Mouse (Mus musculus) splenic B cell, adult 2 months (primary cell): ENCODE data around the gene Nmrk2.
"Not testable (repeated sequence)": the region's sequence is repeated elsewhere in the genome, so short reads cannot be mapped to it uniquely, and the experiment has no call there.

Source experiments
- DNase-seq: peaks from one replicate; pipeline ENCODE4 v3.0.0-alpha.2; 2011; ENCODE audit warnings: low read depth, low spot score
- H3K27me3 ChIP-seq: 2 replicates; pipeline ENCODE4 v1.6.1; 2012; ENCODE audit warnings: mild to moderate bottlenecking, low read length, moderate library complexity, mixed read lengths; ENCODE audit not compliant: control insufficient read depth, poor library complexity, insufficient read depth, severe bottlenecking
- H3K36me3 ChIP-seq: 2 replicates; pipeline ENCODE4 v1.6.1; 2012; ENCODE audit warnings: mild to moderate bottlenecking, low read length, moderate library complexity, mixed read lengths; ENCODE audit not compliant: control insufficient read depth, poor library complexity, insufficient read depth, severe bottlenecking

The Nmrk2 gene

DNA sequence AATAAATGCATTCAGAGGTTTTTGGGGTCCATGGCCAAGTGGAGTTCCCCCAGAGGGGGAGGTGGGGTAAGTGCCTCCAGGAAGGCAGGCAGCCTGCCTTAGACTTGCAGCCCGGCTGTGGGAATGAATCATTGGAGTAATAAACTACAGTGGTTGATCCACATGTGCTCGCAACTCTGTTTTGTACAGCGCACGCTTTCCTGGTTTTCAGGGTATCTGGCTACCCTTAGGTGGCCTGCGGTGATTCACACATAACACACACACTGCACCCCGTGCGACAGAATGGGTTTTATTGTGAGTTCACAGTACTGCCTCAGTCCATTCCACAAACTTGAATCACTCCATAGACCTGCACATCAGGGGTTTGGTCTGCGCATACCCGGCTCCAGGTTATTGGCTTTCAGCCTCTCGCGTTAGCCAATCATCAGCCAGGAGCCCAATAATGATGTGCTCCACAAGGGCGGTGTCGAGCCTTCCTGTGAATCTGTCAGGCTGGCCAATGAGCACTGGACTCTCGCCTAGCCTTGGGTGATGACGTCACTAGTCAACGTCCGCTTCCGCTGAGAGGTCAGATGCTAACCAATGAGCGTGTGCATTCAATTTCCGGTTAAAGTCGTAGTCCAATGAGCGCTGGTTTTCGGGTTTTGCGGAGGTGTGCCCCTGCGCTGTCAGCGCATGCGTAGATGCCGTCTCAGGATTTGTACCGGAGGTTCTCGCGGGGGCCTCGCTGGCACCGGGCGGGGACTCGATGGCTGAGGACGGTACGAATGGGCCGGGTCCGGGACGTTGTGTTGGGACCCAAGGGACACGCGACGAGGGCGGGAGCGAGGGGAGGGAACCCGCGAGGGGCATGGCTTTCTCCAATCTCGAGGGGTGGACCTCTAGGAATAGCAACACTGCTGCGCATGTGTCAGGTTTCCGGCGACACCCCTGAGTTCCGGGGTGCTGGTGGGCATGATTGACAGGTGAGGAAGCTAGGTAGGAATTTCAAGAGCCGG is 19.2 kb downstream of the Nmrk2 start, which contains the start of gene Dapk3:
Gene Dapk3 (plus strand): TSS at position 670 of the 998 bp plus-strand sequence.
- Histone ChIP-seq H3K27me3 (no peaks in the 10 kb centered on the region), H3K36me3 (peaks cover 36% of the 10 kb centered on the region)
- DNase-seq = peak; percentile 99

DNA sequence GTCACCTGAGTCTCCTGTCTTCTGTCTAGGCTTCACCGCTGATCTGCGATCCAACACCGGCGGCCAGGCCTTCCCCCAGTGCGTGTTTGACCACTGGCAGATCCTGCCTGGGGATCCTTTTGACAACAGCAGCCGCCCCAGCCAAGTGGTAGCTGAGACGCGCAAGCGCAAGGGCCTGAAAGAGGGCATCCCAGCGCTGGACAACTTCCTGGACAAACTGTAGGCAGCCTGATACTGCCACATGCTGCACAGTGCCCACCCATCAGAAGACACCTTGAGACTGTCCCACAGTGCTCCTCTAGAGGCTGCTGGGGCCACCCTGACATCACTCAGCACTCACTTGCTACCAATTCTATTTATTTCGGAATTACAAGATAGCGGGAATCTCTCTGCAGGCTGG is 20.0 kb downstream of the Nmrk2 start:
- not testable (repeated sequence) for DNase-seq, H3K27me3 ChIP-seq
- peaks cover 38% of the 10 kb centered on the region for H3K36me3 ChIP-seq

DNA sequence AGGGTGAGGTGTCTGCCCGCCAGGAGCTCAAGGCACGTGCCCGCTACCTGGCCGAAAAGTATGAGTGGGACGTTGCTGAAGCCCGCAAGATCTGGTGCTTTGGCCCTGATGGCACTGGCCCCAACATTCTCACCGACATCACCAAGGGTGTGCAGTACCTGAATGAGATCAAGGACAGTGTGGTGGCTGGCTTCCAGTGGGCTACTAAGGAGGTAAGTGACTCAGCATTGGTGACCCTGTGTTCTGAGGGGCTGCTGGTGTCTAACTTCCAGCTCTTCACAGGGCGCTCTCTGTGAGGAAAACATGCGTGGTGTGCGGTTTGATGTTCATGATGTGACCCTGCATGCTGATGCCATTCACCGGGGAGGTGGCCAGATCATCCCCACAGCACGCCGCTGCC is 20.9 kb downstream of the Nmrk2 start:
- H3K27me3 ChIP-seq = no peaks in the 10 kb centered on the region
- H3K36me3 ChIP-seq = peaks cover 38% of the 10 kb centered on the region
- no peak for DNase-seq

DNA sequence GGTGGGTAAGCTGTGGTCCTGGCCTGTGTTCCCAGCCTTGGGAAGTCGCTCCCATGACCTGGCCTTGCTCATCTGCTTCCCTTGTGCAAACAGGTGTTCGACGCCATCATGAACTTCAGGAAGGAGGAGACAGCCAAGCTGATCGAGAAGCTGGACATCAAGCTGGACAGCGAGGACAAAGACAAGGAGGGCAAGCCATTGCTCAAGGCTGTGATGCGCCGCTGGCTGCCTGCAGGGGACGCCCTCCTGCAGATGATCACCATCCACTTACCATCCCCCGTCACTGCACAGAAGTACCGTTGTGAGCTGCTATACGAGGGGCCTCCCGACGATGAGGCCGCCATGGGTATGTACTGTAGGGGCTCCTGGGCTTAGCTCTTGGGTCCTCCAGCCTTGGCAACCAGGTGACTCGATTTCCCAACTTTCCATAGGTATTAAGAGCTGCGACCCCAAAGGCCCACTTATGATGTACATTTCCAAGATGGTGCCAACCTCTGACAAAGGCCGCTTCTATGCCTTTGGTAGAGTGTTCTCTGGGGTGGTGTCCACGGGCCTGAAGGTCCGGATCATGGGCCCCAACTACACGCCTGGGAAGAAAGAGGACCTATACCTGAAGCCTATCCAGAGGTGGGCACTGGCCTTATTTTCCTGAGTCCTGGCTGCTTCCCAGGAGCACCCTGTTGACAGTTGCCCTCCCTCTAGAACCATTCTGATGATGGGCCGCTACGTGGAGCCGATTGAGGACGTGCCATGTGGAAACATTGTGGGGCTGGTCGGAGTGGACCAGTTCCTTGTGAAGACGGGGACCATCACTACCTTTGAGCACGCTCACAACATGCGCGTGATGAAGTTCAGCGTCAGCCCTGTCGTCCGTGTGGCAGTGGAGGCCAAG is 22.2 kb downstream of the Nmrk2 start:
- Histone ChIP-seq H3K36me3 (peaks cover 37% of the 10 kb centered on the region), H3K27me3 (no peaks in the 10 kb centered on the region)
- peak; percentile 28 for DNase-seq

DNA sequence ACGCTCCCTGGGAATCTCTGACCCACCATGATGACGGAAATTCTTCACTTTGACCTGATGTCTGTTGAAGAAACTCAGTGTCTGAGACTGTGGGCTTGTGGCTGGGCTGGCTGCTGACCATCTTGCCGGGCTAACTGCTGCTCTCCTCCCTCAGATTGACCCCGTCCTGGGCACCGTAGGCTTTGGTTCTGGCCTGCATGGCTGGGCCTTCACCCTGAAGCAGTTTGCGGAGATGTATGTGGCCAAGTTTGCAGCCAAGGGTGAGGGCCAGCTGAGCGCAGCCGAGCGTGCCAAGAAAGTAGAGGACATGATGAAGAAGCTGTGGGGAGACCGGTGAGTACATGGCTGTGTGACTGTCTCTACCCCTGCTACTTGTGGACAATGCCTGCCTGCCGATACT is 22.9 kb downstream of the Nmrk2 start:
- DNase-seq = no peak
- H3K27me3 ChIP-seq = no peaks in the 10 kb centered on the region
- H3K36me3 ChIP-seq = peaks cover 36% of the 10 kb centered on the region

DNA sequence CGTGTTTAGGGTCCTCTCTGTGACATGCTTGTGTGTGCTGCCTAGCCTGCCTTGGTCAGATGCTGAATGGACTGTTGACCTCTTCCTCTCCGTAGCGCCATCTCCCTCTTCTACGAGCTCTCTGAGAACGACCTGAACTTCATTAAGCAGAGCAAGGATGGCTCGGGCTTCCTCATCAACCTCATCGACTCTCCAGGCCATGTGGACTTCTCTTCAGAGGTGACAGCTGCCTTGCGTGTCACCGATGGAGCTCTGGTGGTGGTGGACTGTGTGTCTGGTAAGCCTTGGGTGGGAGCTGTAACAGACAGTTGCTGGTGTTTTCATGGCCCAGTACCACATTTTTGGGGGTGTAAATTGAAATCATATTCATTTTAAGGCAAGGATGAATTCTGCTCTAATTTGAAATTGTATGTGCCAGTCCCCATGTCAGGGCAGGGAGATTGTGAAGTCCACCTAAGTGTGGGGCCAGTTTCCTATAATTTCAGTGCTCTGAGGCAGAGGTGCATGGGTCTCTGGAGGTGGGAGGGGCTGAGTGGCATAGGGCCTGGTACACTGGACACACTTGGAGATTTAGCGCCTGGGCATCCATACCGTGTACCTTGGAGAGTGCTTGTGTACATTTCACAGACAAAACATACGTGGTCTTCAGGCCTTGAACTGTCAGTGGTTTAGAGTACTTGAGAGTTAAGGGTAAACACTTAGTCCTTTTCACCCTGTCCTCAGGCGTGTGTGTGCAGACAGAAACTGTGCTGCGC is 23.7 kb downstream of the Nmrk2 start:
- Histone ChIP-seq H3K27me3 (no peaks in the 10 kb centered on the region), H3K36me3 (peaks cover 36% of the 10 kb centered on the region)
- DNase-seq = no peak

DNA sequence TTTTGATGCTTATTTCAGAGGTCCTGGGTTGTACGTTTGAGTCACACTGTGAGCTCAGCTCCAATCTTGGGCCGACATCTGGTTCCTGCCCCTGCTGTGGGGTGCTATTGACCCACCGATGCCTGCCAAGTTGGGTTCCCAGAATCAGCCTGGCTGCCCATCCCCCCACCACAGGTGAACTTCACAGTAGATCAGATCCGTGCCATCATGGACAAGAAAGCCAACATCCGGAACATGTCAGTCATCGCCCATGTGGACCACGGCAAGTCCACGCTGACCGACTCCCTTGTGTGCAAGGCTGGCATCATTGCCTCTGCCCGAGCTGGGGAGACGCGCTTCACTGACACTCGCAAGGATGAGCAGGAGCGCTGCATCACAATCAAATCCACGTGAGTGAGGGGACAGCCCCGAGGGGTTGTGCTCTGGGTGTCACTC is 24.3 kb downstream of the Nmrk2 start:
- Histone ChIP-seq H3K27me3 (no peaks in the 10 kb centered on the region), H3K36me3 (peaks cover 36% of the 10 kb centered on the region)
- peak; percentile 57 for DNase-seq

DNA sequence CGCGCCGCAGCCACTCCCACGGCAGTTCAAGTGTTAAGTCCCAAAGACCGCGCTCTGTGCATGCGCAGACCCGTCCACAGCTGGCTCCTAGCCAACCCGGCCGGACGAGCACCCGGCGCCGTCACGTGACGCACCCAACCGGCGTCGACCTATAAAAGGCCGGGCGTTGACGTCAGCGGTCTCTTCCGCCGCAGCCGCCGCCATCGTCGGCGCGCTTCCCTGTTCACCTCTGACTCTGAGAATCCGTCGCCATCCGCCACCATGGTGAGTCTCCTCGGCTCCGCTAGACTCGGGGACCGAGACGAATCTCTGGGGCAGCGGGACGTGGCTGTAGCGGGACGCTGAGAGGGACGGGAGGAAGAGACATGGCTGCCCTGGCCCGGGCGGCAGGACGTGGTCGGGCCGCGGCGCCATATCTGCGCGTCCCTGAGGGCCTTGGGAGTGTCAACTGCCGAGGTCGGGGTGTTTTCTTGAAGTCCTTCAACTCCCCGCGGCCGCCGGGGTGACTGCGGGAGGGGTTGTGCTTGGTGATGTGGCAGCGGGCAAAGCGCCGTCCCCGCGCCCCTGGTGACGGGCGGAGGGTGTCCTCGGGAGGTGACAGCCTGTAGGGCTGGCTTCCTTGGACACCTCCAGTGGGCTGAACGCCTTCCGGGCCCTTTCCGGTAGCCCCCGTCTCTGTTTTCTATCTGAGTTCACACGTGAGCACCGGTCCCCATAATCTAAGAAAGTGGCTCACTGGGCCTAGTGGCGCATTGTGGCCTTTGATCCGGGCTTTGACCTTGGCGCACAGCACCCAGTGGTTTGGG is 25.2 kb downstream of the Nmrk2 start, which contains the start of gene Eef2:
Gene Eef2 (plus strand): TSS at position 166 of the 806 bp plus-strand sequence.
- Histone ChIP-seq H3K36me3 (peaks cover 35% of the 10 kb centered on the region), H3K27me3 (no peaks in the 10 kb centered on the region)
- DNase-seq = peak; percentile 99

DNA sequence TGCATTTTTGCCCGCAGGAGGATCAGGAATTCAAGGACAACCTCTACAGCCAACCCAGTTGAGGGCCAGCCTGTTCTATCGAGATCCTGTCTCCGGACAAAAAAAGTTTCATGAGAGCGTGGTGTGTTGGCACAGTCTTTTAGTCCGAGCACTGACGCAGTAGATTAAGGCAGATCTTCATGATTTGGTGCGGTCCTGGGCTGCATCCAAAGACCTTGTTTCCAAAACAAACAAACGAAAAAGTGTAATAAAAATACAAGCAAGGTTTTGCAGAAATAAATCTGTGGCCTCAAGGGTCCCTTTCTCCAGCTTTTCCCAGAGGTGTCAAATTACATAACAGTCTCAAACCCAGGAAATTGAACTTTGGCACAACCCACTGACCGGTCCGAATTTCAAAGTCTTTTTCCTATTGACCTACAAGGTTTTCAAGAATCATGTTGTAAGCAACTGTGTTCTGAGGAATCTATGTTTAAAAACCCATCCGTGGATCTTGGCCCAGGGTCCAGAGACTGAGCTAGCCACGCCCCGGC is 25.9 kb downstream of the Nmrk2 start:
- DNase-seq = no peak
- peaks cover 29% of the 10 kb centered on the region for H3K36me3 ChIP-seq
- no peaks in the 10 kb centered on the region for H3K27me3 ChIP-seq

DNA sequence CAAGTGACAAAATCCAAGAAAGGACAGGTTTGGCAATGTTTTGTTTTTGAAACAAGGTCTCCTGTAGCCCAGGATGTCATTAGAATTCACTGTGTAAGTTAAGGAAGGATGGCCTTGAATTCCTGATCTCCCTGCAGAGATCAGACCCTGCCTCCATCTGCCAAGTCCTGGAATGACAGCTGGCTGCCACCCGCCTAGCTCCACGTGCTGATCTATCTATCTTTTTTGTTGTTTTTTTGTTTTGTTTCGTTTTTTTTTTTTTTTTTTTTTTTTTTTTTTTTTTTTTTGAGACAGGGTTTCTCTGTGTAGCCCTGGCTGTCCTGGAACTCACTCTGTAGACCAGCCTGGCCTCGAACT is 26.5 kb downstream of the Nmrk2 start:
- H3K36me3 ChIP-seq = peaks cover 24% of the 10 kb centered on the region
- H3K27me3 ChIP-seq, DNase-seq: not testable (repeated sequence)

DNA sequence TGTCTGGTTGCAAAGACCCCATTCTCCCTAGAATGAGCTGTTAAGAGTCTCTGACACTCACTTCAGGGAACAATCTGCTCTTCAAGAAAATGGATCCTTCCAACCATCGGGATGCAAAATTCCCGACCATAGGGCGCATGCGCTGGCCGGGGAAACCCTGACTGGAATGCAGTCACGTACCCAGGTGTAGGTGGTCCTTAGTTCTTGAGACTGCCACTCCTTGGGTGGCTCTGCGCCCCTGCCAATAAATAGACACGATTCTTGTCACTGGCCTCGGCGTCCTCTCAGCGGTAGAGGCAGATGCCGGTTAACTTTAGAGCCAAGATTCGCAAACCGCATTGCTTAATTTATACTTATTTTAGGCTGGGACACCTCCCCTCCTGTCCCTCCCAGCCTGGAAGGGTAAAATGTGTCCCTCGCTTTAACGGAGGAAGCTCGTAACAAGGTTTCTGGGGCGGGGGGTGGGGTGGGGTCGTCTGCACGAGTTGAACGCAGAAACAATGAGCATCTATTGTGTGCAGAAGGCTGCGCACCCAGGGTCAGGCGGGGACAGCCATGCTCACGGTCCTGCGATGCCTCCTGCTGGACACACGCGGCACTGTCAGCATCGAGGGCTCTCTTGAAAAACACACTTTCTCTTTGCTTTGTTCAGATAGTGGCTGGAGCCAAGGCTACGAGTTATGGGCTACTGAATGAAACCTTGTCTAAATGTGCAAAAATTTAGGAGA is 27.1 kb downstream of the Nmrk2 start:
- H3K27me3 ChIP-seq = no peaks in the 10 kb centered on the region
- peaks cover 22% of the 10 kb centered on the region for H3K36me3 ChIP-seq
- DNase-seq = peak; percentile 93

DNA sequence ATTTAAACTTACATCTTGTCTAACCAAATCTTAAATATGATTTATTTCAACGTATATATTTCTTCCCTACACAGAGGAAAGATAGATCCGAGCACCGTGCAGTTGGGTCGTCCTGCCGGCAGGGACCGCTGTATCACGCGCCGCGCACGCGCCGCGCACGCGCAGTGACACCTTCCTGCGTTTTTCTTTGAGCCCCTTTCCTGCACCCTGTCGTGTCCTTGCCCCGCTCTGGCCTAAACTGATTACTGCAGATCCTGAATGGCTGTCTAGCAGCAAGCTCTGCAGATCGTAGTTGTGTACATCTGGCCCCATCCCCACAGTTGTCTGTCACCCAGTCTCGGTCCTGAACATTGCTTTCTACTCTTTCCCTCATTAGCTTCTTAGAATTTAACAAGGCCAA is 28.7 kb downstream of the Nmrk2 start:
- peaks cover 7% of the 10 kb centered on the region; the same call in 1 of the 2 replicates for H3K36me3 ChIP-seq
- H3K27me3 ChIP-seq = no peaks in the 10 kb centered on the region
- peak; percentile 90 for DNase-seq

DNA sequence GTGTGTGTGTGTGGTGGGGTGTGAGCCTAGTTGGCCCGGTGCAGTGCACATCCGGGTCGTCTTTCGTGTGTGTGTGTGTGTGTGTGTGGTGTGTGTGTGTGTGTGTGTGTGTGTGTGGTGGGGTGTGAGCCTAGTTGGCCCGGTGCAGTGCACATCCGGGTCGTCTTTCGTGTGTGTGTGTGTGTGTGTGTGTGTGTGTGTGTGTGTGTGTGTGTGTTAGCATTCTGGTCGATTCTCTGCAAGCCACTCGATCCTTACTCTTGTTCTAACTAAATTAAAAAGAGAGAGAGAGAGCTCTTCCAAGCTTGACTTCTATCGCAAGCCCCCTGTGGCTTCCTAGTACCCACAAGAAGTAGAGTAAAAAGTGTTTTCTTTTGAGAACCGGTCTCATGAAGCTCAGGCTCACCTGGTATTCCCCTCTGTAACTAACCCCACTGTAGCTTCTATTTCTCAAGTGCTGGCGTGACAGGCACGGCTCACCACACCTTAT is 32.4 kb downstream of the Nmrk2 start:
- peak; percentile 82 for DNase-seq
- not testable (repeated sequence) for H3K27me3 ChIP-seq

More for the DNA sequence above, 32.4 kb downstream of the Nmrk2 start:
- not testable (repeated sequence) for H3K36me3 ChIP-seq
